Mouse (Mus musculus) adrenal gland, postnatal 36 days (tissue): ENCODE measurements around the gene Dohh. TPM values are rescaled to one million over a fixed set of nuclear protein-coding genes. Genes with fewer than 3 reads are reported as not detected.

Experiments used
- DNase-seq, 2 experiments: peaks; one replicate each; pipeline ENCODE4 v3.0.0; 2021; ENCODE audit warnings: mixed read lengths in 1 of 2
- microRNA-seq: library from miRNA; unstranded; fragments of <30 nt; microRNA quantifications from one replicate; pipeline ENCODE4 v1.2.0, GENCODE M21; 2021
- total RNA-seq, 2 experiments: library from RNA; stranded (reverse); gene quantifications; 2 replicates each; pipeline ENCODE4 v1.2.3; 2021

The Dohh gene
- total RNA-seq, 2 experiments from 2014 or later = 48.9 to 54.0 TPM

DNA sequence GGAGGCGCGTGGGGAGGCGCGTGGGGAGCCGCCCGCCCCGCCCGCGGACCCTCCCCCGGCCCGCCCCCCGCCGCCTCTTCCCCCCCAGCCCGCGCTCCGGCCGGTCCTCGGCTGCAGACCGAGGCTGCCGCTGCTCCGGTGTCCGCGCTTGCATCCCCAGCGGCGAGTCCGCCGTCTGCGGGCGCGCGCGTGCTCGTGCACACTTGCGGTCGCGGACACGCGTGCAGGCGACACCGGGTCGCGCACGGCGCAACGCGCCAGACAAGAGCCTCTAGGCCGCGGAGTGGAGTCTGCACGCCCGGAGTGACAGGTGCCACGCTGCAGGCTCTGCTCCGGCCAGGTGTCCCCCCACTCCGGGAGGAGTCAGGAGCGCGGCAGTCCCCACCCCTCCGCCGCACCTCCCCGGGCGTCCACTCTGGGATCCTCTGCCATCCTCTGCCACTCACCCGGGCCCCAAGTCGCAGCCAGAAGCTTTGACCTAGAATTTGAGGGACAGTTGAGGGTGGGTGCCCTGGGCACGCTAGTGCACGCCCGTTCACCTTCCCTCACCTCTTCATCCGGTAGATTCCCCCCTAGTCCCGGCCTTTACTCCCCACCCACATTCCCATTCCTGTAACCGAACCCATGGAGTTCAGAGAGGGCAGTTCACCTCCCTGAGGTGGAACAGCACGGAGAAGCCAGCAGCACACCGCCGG lies 46.8 kb downstream of the Dohh start:
- DNase-seq = peak in 1 of 2 experiments; percentile 60

GRCm38 (mm10) chr10:81431526-81432168 lies 47.4 kb downstream of the Dohh start:
- no peak for DNase-seq

DNA sequence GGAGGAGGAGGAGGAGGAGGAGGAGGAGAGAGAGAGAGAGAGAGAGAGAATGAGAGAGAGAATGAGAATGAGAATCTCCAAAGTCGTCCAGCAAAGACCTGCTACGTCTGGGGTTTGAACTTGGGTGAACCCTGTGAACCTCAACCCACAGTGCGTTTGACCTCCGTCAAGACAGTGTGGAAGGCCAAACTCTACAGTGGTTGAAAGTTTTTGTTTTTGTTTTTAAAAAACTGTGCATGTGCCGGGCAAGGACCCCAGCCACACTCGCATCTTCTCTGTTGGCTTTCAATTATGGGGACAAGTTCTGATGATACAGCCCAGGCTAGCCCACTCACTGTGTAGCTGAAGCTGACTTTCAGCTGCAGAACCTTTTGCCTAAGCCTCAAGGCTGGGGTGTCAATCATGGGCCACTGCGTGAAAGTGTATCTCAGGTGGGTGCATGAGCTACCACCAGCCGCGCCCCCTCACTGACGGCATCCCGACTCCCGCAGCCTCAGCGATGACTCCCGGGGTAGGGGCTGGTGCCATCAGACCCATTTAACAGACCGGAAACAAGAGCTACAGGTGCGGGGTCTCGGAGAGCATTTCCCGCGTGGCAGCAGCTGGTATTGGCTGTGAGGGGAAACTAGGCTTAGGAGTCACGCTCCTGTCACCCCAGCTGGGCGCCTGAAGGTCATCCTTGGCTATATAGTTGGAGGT lies 48.1 kb downstream of the Dohh start:
- no peak for DNase-seq

GRCm38 (mm10) chr10:81432868-81433262 lies 48.6 kb downstream of the Dohh start:
- DNase-seq = peak; percentile 93 to 94

DNA sequence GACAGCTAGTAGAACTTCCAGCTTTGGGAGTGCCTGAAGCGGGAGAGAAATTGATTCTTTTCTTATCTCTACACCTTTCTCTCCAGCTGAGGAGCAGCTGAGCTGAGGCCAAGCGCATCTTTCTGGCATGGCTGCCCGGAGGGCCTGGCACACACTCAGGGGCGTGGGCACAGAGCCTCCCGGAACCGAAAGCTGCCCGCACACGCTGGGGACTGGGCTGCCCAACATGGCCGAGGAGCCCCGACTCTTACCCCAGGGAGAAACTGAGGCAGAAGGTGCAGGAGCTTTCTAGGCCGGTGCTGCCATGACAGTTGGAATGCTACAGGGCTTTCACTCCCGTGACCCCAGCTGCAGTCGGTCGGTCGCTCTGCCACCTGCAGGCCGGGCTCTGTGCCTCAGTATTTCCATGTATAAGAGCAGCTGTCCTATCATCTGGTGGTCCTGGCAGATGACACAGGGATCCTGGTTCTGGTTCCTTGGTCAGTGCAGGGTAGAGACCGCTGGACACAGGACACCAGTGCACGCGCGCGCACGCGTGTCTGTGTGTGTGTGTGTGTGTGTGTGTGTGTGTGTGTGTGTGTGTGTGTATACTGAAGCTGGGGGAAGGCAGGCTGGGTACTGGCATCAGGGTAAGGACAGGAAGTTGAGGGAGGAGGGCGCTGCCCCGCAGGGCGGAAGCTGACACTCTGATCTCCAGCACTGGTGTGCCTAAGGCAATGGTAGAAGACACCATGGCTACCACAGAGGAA lies 49.5 kb downstream of the Dohh start:
- DNase-seq = no peak

- no peak for DNase-seq
Observed at GRCm38 (mm10) chr10:81434361-81435263, 50.4 kb downstream of the Dohh start.

DNA sequence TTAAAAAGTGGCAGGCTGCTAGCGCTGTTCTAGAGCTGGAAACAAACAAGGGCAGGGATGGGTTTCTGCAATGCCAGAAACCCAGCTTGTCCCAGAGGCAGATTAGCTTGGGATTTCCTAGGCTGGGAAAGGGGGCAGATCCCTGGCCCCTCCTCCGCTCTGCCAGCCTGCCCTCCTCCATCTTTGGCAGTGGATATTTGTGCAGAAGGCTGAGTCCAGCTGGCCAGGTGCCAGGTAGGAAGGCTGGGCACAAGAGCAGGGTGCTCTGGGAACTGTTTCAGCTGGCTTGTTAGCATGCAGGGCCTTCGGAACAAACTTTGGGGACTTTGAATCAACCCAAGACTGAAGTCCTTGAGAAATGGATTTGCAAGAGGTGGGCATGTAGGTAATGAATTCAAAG lies 51.2 kb downstream of the Dohh start:
- DNase-seq = peak; percentile 86 to 89

Small RNA genes within 50 kb of the gene (microRNA-seq; reads per million reads assigned to microRNA genes)
- gene Mir1191b = not detected
- gene Mir6913 = not detected

Other genes starting within 250 kb of the Dohh start
- gene Zbtb7a, start 249.2 kb upstream of the Dohh start, total RNA-seq = 10 to 100 TPM; 69.9 to 84.0 TPM
- 10 to 100 TPM; 26.7 to 28.2 TPM for gene Pias4, start 216.5 kb upstream of the Dohh start, total RNA-seq
- 1,000 to 10,000 TPM; 1,540 to 1,602 TPM for gene Eef2, start 207.8 kb upstream of the Dohh start, total RNA-seq
- gene Dapk3, start 201.4 kb upstream of the Dohh start, total RNA-seq = 10 to 100 TPM; 77.1 to 78.2 TPM
- gene 4930442H23Rik, start 200.6 kb upstream of the Dohh start, total RNA-seq = not detected
- not detected for gene Nmrk2, start 182.4 kb upstream of the Dohh start, total RNA-seq
- 1 to 10 TPM; 1.5 to 2.6 TPM for gene Atcay, start 153.6 kb upstream of the Dohh start, total RNA-seq
- 10 to 100 TPM in 1 of 2 experiments, 1 to 10 TPM in 1; 9.2 to 14.2 TPM for gene Zfr2, start 151.3 kb upstream of the Dohh start, total RNA-seq
- under 1 TPM; 0.36 to 0.86 TPM for gene Matk, start 131.5 kb upstream of the Dohh start, total RNA-seq
- gene Mrpl54, start 117.5 kb upstream of the Dohh start, total RNA-seq = 100 to 1,000 TPM; 121 to 141 TPM
- gene Apba3, start 117.5 kb upstream of the Dohh start, total RNA-seq = 100 to 1,000 TPM in 1 of 2 experiments, 10 to 100 TPM in 1; 78.8 to 109 TPM
- gene Tjp3, start 92.8 kb upstream of the Dohh start, total RNA-seq = under 1 TPM; 0.23 to 0.26 TPM
- gene Pip5k1c, start 91.5 kb upstream of the Dohh start, total RNA-seq = 10 to 100 TPM; 37.2 to 40.9 TPM
- 10 to 100 TPM; 37.9 to 39.1 TPM for gene Cactin, start 63.3 kb upstream of the Dohh start, total RNA-seq
- gene Tbxa2r, start 55.7 kb upstream of the Dohh start, total RNA-seq = 10 to 100 TPM; 53.2 to 53.9 TPM
- 1 to 10 TPM; 3.5 to 7.7 TPM for gene Gipc3, start 41.2 kb upstream of the Dohh start, total RNA-seq
- 10 to 100 TPM; 88.9 to 92.3 TPM for gene Hmg20b, start 33.9 kb upstream of the Dohh start, total RNA-seq
- 10 to 100 TPM; 16.7 to 22.7 TPM for gene Mfsd12, start 26.9 kb upstream of the Dohh start, total RNA-seq
- gene 4930404N11Rik, start 18.6 kb upstream of the Dohh start, total RNA-seq = 1 to 10 TPM; 1.0 to 3.1 TPM
- gene Fzr1, start 5.9 kb upstream of the Dohh start, total RNA-seq = 10 to 100 TPM; 37.8 to 49.0 TPM
- 1 to 10 TPM; 1.1 to 1.7 TPM for gene Gm48551, start within 50 bp of the Dohh start, total RNA-seq
- 1 to 10 TPM in 1 of 2 experiments, not detected in 1; 1.5 TPM for gene Gm48552, start 4.6 kb downstream of the Dohh start, total RNA-seq
- gene Smim24, start 8.6 kb downstream of the Dohh start, total RNA-seq = 1 to 10 TPM; 1.2 to 1.6 TPM
- 100 to 1,000 TPM in 1 of 2 experiments, 10 to 100 TPM in 1; 93.2 to 114 TPM for gene Nfic, start 71.2 kb downstream of the Dohh start, total RNA-seq
- gene Celf5, start 98.3 kb downstream of the Dohh start, total RNA-seq = 1 to 10 TPM in 1 of 2 experiments, under 1 TPM in 1; 0.20 to 1.2 TPM
- 100 to 1,000 TPM; 123 to 125 TPM for gene Ncln, start 112.0 kb downstream of the Dohh start, total RNA-seq
- gene S1pr4, start 115.7 kb downstream of the Dohh start, total RNA-seq = 1 to 10 TPM; 1.1 to 1.2 TPM
- gene Gna15, start 139.8 kb downstream of the Dohh start, total RNA-seq = 1 to 10 TPM; 1.0 to 1.3 TPM
- 10 to 100 TPM; 79.2 to 84.2 TPM for gene Gna11, start 160.8 kb downstream of the Dohh start, total RNA-seq
- 1,000 to 10,000 TPM in 1 of 2 experiments, 100 to 1,000 TPM in 1; 897 to 1,114 TPM for gene Aes, start 175.1 kb downstream of the Dohh start, total RNA-seq
- 10 to 100 TPM; 30.1 to 65.0 TPM for gene Tle2, start 190.1 kb downstream of the Dohh start, total RNA-seq
- 10 to 100 TPM; 19.2 to 38.3 TPM for gene Tle6, start 216.6 kb downstream of the Dohh start, total RNA-seq
- 1 to 10 TPM in 1 of 2 experiments, under 1 TPM in 1; 0.70 to 1.1 TPM for gene BC025920, start 221.8 kb downstream of the Dohh start, total RNA-seq
- 10 to 100 TPM; 17.6 to 20.8 TPM for gene Sirt6, start 243.4 kb downstream of the Dohh start, total RNA-seq
- 10 to 100 TPM; 19.2 to 19.7 TPM for gene Ankrd24, start 244.1 kb downstream of the Dohh start, total RNA-seq